Mouse (Mus musculus) forebrain, embryonic 13.5 days (tissue): ENCODE measurements around the gene Rilp. TPM values are rescaled to one million over a fixed set of nuclear protein-coding genes. Genes with fewer than 3 reads are reported as not detected.

ENCODE experiments used
- ATAC-seq: fragments of 200-750 bp; cut with Nextera tagmentation; 2 replicates; pipeline ENCODE4 v1.8.0; 2017
- H3K27ac ChIP-seq: fragments of 300-500 bp; sonication (generic); 2 replicates; pipeline ENCODE4 v1.5.1; 2015; ENCODE audit warnings: inconsistent platforms, mild to moderate bottlenecking, moderate library complexity
- H3K27me3 ChIP-seq: fragments of 300-500 bp; sonication (generic); 2 replicates; pipeline ENCODE4 v1.6.1; 2015; ENCODE audit warnings: mild to moderate bottlenecking, inconsistent platforms
- H3K36me3 ChIP-seq: fragments of 300-500 bp; sonication (generic); 2 replicates; pipeline ENCODE4 v1.6.1; 2015; ENCODE audit warnings: mild to moderate bottlenecking, inconsistent platforms; ENCODE audit not compliant: poor library complexity, severe bottlenecking
- H3K4me1 ChIP-seq: fragments of 300-500 bp; sonication (generic); 2 replicates; pipeline ENCODE4 v1.6.1; 2015; ENCODE audit warnings: inconsistent platforms
- H3K4me2 ChIP-seq: fragments of 300-500 bp; sonication (generic); 2 replicates; pipeline ENCODE4 v1.6.1; 2015; ENCODE audit warnings: inconsistent platforms, mild to moderate bottlenecking, moderate library complexity
- H3K4me3 ChIP-seq: fragments of 300-500 bp; sonication (generic); 2 replicates; pipeline ENCODE4 v1.5.1; 2015; ENCODE audit warnings: mild to moderate bottlenecking, inconsistent platforms
- H3K9ac ChIP-seq: fragments of 300-500 bp; sonication (generic); 2 replicates; pipeline ENCODE4 v1.6.1; 2015; ENCODE audit warnings: mild to moderate bottlenecking, inconsistent platforms
- H3K9me3 ChIP-seq: fragments of 300-500 bp; sonication (generic); replicated peaks from 2 replicates; pipeline ENCODE4 v1.6.1; 2016; ENCODE audit warnings: inconsistent platforms
- WGBS: fragments of 180-500 bp; shearing (Covaris S2); methylation state at CpG from one replicate; pipeline ENCODE4 v1.1.7; 2015; 5-methylcytosine and 5-hydroxymethylcytosine counted together
- polyA plus RNA-seq: library from polyadenylated mRNA; unstranded; fragments of >200 nt; fragmentation: Nextera tagmentation; extraction: Ambion mirVana; gene quantifications from 2 replicates; pipeline ENCODE4 v1.2.1, GENCODE M21; 2015

The Rilp gene
- 0.40 and 0.47 TPM in 2 replicates for polyA plus RNA-seq

DNA sequence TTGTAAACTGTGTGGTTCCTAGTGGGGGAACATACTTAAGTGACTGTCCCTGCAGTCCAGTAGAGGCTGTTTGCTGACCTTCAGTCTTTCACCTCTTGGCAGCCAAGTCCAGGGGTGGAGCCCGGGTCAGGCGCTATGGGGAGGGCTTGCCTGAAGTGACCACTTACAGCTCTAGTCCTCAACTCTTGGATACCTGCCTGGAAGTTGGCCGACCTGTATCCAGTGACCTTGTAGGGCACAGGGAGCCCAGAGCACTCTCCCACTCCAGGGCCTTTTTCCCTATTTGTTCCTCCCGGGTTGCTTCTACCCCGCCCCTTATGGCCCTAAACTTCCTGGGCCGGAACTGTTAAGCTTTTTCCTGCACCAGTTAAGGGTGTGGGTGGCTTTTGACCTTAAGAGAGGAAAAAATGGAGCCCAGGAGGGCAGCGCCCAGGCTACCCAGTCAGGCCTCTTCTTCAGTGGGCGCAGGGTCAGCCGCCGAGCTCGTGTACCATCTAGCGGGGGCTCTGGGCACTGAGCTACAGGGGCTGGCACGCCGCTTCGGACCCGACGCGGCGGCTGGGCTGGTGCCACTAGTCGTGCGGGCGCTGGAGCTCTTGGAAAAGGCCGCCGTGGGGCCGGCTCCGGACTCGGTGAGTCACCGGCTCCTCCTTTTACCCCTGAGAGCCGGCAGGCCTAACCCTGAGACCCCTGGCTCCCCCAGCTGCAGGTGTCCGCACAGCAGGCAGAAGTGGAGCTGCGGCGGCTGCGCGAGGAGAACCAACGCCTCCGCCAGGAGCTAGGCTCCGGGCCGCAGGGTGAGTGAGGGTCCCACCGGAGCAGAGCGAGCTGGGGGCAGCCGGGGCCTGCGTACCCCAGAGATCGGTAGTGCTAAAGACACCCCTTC, at the start of gene Rilp:
Gene Rilp (plus strand): TSS at position 354 of the 886 bp plus-strand sequence.
- Histone ChIP-seq H3K9ac (peak within 1 kb of the TSS; percentile 74), H3K36me3 (peaks cover 55% of the 10 kb centered on the region), H3K27me3 (no peaks in the 10 kb centered on the region), H3K4me2 (peak within 1 kb of the TSS; percentile 93), H3K9me3 (no peaks in the 10 kb centered on the region), H3K4me3 (peak within 1 kb of the TSS; percentile 50), H3K27ac (peak within 1 kb of the TSS; percentile 67), H3K4me1 (peaks cover 17% of the 10 kb centered on the region)
- peak; percentile 77 for ATAC-seq
- WGBS, result 3% methylated on average over 42 of the region's 43 CpGs

DNA sequence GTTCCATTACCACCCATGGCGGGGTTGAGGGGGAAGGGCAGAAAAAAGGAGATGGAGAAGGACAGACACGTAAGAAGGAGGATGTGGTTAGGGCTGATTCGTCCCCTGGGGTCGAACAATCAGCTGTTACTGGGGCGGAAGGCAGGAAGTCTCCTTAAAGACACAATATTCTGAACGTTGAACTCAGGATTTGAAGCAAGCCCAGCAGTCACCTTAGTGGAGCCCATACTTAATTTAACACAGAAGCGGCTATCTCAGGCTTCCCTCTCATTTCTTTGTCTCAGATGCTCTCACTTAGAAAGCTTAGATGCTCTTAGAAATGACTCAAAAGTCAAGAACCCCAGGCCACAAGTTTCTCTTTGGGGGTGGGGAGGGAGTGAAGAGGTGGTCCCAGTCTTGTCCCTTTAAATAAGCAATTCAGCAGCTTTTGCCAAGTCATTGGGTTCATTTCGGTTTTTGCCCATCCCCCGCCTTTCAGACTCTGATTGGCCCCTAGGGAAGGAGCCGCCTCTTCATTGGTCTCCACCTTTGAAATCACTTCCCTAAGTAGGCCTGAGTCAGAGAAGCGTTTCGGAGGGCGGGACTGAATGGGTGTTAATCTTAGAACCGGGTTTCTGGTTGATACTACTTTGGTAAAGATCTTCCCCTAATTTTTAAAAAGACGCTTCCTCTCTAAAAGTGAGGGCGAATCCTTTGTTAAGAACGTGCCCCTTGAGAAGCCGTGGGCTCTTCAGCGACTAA, 49.6 kb upstream of the Rilp start:
- peak overlapping the region; percentile 87 for H3K27ac ChIP-seq
- WGBS, result 4% methylated on average over 19 of the region's 19 CpGs
- ATAC-seq, result peak; percentile 50
- peak overlapping the region; percentile 59 for H3K4me3 ChIP-seq
- peak overlapping the region; percentile 60 for H3K9ac ChIP-seq
- H3K36me3 ChIP-seq, result peaks cover 2% of the 10 kb centered on the region; the same call in 1 of the 2 replicates
- peak overlapping the region; percentile 81 for H3K4me2 ChIP-seq
- no peaks in the 10 kb centered on the region for H3K27me3 ChIP-seq
- H3K4me1 ChIP-seq, result peaks cover 25% of the 10 kb centered on the region
- no peaks in the 10 kb centered on the region for H3K9me3 ChIP-seq

DNA sequence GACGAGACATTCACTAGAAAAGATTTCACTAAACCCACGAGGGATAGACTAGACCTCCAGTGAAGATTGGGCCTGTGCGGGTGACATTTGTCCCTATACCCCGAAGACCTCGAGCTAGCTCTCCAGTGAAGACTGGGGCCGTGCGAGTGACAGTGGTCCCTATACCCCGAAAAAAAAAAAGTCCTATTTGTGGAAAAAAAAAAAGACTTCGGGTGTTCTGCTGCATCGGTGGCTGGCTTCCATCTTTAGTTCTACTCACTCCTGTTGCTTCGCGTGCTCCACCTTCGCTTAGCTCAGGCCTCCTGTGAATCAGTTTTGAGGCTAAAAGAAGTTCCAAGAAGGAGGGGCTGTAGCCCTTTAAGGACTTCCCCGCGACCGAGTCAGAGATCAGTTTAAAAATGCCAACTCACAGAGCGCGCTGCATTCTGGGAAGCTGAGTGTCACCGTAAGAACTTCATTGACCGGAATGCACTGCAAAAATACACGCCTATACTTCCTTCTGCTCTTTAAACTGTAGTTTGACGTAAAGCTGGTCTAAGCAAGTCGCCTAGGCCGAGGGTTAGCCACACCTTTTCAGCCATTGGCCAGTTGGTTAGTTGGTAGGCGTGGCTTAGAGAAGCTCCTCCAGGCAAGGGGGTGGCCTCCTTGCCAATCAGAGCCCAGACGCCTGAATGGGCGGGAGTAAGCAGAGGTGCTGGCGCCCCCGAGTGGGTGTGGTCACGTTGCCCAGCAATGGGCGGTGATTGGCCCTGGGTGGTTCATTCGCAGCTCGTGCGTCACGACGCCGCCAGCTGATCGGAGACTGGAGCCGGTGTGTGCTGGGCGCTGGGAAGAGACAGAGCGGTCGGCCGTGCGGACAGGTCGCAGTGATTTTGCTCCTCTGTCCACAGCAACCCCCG, 48.8 kb upstream of the Rilp start, which contains the start of gene Tlcd2:
Gene Tlcd2 (plus strand): TSS at position 872 of the 899 bp plus-strand sequence.
- under 1% methylated on average over 46 of the region's 46 CpGs for WGBS
- H3K4me2 ChIP-seq, result peak within 1 kb of the TSS; percentile 81
- peaks cover 10% of the 10 kb centered on the region for H3K36me3 ChIP-seq
- H3K4me1 ChIP-seq, result peaks cover 25% of the 10 kb centered on the region
- H3K9ac ChIP-seq, result peak within 1 kb of the TSS; percentile 71
- peak within 1 kb of the TSS; percentile 59 for H3K4me3 ChIP-seq
- peak; percentile 96 for ATAC-seq
- no peaks in the 10 kb centered on the region for H3K27me3 ChIP-seq
- H3K9me3 ChIP-seq, result no peaks in the 10 kb centered on the region
- H3K27ac ChIP-seq, result peak within 1 kb of the TSS; percentile 87

DNA sequence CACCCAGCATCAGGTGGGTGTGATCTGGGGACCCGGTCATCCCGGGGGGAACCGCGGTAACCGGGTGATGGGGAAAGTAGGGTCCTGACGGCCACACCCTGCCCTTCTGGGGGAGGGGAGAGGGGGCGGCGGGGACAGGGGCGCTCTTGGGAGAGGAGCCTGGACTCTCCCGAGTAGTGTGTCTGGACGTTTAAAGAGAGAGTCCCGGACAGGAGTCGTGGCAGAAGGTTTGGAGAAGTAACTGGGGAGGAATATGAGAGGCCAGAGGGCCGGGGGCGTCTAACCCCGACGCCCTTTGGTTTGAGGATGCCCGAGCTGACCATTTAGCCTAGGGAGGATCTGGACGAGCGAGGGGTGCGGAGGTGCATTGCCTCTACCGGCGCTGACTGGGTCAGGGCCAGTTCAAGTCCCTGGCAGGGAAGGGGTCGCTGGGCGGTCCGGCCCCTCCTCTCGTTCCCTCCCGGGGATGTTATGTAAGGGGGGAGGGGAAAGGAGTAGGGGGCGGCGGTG, 48.1 kb upstream of the Rilp start:
- Histone ChIP-seq H3K9me3 (no peaks in the 10 kb centered on the region; the same call in 1 of the 2 replicates), H3K9ac (peak overlapping the region; percentile 71), H3K36me3 (peaks cover 10% of the 10 kb centered on the region), H3K4me2 (peak overlapping the region; percentile 80), H3K4me3 (peak overlapping the region; percentile 59), H3K27me3 (no peaks in the 10 kb centered on the region), H3K4me1 (peaks cover 25% of the 10 kb centered on the region), H3K27ac (peak overlapping the region; percentile 19; the same call in 1 of the 2 replicates)
- ATAC-seq, result peak; percentile 44; the same call in 1 of the 2 replicates
- under 1% methylated on average over 27 of the region's 30 CpGs for WGBS

DNA sequence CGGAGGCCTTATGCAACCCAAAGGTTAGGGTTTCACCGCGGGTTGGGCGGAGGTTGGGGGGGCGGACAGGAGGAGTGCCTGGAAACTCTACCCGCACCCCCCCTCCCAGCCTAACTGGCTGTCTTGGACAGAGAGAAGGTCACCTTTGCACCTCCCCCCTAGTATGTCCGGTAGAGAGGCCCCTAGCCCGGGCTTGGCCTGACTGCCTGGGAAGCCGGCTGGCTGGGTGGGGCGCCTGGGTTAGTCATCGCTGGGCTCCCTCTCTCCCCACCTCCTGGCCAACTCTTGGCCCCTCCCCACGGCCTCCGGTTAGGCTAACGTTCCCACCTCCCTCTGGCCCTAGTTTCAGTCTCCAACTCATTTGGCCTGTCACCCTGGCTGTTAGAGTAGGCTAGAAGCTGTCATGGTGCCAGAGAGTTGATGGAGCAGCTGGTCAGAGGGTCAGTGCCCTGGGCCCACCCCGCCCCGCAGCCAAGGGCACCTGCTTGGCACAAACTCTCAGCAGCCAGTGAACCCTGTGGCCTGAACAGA, 47.6 kb upstream of the Rilp start:
- H3K4me3 ChIP-seq, result peak overlapping the region; percentile 59
- H3K27ac ChIP-seq, result no peak overlapping the region
- no peaks in the 10 kb centered on the region for H3K27me3 ChIP-seq
- no peaks in the 10 kb centered on the region; the same call in 1 of the 2 replicates for H3K9me3 ChIP-seq
- ATAC-seq, result no peak
- peaks cover 25% of the 10 kb centered on the region for H3K4me1 ChIP-seq
- H3K36me3 ChIP-seq, result peaks cover 10% of the 10 kb centered on the region
- peak overlapping the region; percentile 71 for H3K9ac ChIP-seq
- H3K4me2 ChIP-seq, result peak overlapping the region; percentile 80
- 5% methylated on average over 10 of the region's 16 CpGs for WGBS

DNA sequence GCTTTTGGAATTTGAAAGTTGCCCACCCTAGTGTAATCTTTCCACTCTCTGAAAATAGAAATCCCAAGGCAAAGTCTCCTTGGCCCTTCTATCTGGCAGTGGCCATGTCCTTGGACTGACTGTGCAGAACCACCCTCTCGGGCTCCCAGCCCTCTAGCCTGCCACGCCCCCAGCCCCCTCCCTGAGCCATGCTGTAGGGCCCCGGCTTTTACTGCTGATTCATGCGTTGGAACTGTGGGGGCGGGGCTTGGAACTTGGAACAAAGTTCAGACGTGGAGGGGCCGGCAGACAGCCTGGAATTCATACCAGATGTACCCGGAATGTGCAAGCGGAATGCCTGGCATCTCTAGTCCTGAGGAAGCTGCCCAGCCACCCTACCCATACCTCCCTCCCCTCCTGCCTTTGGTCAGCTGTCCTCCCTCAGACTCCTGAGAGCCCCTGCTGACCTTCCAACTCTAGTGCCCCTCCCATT, 47.0 kb upstream of the Rilp start:
- peak overlapping the region; percentile 59 for H3K4me3 ChIP-seq
- H3K27me3 ChIP-seq, result no peaks in the 10 kb centered on the region; the same call in 1 of the 2 replicates
- H3K27ac ChIP-seq, result no peak overlapping the region
- H3K4me2 ChIP-seq, result peak overlapping the region; percentile 80
- H3K4me1 ChIP-seq, result peaks cover 28% of the 10 kb centered on the region
- ATAC-seq, result no peak
- 4% methylated on average over 9 of the region's 9 CpGs for WGBS
- no peaks in the 10 kb centered on the region; the same call in 1 of the 2 replicates for H3K9me3 ChIP-seq
- peak overlapping the region; percentile 37; the same call in 1 of the 2 replicates for H3K9ac ChIP-seq
- H3K36me3 ChIP-seq, result peaks cover 10% of the 10 kb centered on the region

DNA sequence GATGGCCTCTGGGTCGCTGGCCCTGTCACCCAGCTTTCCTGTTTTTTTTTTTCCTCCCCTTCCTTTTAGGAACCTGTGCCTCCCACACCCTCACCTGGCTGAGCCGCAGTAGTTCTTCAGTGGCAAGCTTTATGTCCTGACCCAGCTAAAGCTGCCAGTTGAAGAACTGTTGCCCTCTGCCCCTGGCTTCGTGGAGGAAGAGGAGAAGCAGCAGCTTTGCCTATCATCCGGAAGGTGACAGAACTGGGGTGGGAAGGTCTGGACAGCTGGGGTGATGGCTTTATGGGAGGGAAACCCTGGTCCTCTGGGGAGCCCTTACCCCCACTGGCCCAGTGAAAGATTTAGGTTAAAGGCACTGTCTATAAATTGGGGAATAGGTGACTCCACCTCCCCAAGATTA, 46.3 kb upstream of the Rilp start:
- Histone ChIP-seq H3K4me2 (no peak overlapping the region), H3K4me3 (no peak overlapping the region), H3K27ac (no peak overlapping the region), H3K4me1 (peaks cover 32% of the 10 kb centered on the region), H3K27me3 (peaks cover 3% of the 10 kb centered on the region; the same call in 1 of the 2 replicates), H3K9ac (no peak overlapping the region), H3K36me3 (peaks cover 10% of the 10 kb centered on the region), H3K9me3 (no peaks in the 10 kb centered on the region; the same call in 1 of the 2 replicates)
- WGBS, result 73% methylated on average over 4 of the region's 4 CpGs
- no peak for ATAC-seq

DNA sequence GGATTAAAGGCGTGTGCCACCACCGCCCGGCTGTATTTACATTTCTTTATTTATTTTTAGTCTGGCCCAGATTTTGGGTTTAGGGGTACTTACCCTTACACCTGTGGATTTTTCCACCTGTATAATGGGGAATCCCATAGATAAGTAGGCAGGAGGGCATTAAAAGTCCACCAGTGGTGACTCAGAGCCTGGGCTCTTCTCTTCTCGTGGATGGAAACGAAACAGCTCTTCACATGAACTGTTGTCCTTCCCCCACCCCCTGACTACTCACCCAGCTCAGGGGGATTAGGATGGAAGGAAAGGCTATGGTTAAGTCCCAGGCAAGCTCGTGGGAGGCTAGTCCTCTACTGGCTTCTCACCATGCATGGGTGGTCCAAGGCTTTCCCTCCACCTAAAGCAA, 45.5 kb upstream of the Rilp start:
- 86% methylated on average over 6 of the region's 6 CpGs for WGBS

DNA sequence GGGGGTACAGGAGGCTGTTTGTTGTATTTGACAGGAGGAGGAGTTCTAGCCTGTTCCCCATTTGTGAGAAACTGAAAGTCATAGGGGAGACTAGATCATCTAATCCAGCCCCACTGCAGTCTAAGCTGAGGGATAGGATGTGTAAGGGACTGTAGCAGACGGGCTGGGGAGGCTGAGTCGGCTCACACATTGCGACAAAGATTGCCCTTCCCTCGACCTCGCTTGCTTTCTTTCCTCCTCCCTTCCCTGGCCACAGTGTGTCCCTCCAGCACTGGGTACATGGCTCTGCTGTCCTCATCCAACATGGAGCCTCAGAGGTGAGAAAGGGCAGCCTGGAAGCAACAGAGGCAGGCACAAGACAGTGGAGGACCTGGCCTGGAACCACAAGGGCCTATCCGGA, 44.8 kb upstream of the Rilp start:
- H3K27me3 ChIP-seq, result peaks cover 3% of the 10 kb centered on the region; the same call in 1 of the 2 replicates
- no peak for ATAC-seq

More for the DNA sequence above, 45.5 kb upstream of the Rilp start:
- Histone ChIP-seq H3K4me3 (no peak overlapping the region), H3K36me3 (peaks cover 10% of the 10 kb centered on the region), H3K9ac (no peak overlapping the region), H3K27me3 (peaks cover 3% of the 10 kb centered on the region; the same call in 1 of the 2 replicates), H3K4me1 (peaks cover 32% of the 10 kb centered on the region), H3K9me3 (no peaks in the 10 kb centered on the region; the same call in 1 of the 2 replicates), H3K27ac (no peak overlapping the region), H3K4me2 (no peak overlapping the region)
- ATAC-seq, result no peak

DNA sequence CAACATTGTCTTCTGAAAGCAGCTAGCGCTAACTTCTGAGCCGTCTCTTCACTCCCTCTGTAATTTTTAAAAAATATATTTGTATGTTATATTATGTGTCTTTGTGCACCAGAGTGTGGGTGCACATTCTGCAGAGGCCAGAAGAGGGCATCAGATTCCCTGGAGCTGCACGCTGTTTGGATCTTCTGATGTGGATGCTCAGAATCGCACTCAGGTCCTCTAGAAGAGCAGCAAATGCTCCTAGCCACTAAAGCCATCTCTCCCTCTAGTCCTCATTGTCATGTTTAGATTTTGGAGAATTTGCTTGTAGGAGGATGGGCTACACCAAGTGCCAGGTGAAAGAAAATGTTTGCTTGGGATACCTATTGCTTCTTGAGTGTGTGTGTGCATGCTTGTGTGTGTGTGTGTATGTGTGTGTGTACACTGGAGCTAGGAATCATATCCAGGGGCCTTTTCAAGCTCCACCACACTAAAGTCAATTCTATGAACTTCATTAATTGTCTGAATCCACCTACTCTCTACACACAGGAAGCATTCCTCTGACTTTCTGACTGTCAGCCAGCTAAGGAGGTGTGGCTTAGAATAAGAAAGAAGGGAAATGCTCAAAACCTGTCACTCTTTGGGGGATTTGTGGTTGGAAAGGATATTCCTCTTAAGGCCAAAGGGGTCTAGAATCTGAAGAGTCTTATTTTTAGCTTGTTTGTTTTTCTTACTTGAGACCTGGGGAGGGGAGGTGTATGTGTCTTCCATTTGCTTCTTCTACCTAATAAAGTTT, 43.0 kb upstream of the Rilp start:
- no peak for ATAC-seq
- Histone ChIP-seq H3K27me3 (peaks cover 3% of the 10 kb centered on the region; the same call in 1 of the 2 replicates), H3K27ac (no peak overlapping the region), H3K9me3 (no peaks in the 10 kb centered on the region; the same call in 1 of the 2 replicates), H3K4me1 (peaks cover 20% of the 10 kb centered on the region), H3K4me3 (no peak overlapping the region), H3K9ac (no peak overlapping the region), H3K36me3 (peaks cover 10% of the 10 kb centered on the region), H3K4me2 (no peak overlapping the region)
- 97% methylated on average over 4 of the region's 4 CpGs for WGBS

More for the DNA sequence above, 44.8 kb upstream of the Rilp start:
- Histone ChIP-seq H3K9ac (no peak overlapping the region), H3K4me2 (no peak overlapping the region), H3K4me3 (no peak overlapping the region), H3K4me1 (peaks cover 27% of the 10 kb centered on the region), H3K36me3 (peaks cover 10% of the 10 kb centered on the region), H3K27ac (no peak overlapping the region), H3K9me3 (no peaks in the 10 kb centered on the region; the same call in 1 of the 2 replicates)
- WGBS, result 83% methylated on average over 6 of the region's 6 CpGs
